Mouse (Mus musculus) lung, postnatal 0 days (tissue): ENCODE measurements around the gene Rab11b. TPM values are rescaled to one million over a fixed set of nuclear protein-coding genes. Genes with fewer than 3 reads are reported as not detected.

ENCODE experiments used
- ATAC-seq: fragments of 200-750 bp; cut with Nextera tagmentation; 2 replicates; pipeline ENCODE4 v1.8.0; 2017; ENCODE audit warnings: moderate library complexity
- DNase-seq: peaks from one replicate; pipeline ENCODE4 v3.0.0-alpha.2; 2016; ENCODE audit warnings: low spot score
- H3K27ac ChIP-seq: fragments of 300-500 bp; sonication (generic); 2 replicates; pipeline ENCODE4 v1.5.1; 2014; ENCODE audit warnings: antibody characterized with exemption, mild to moderate bottlenecking, low read length, mixed read lengths
- H3K27me3 ChIP-seq: fragments of 300-500 bp; sonication (generic); replicated peaks from 2 replicates; pipeline ENCODE4 v1.6.1; 2014; ENCODE audit warnings: low read length, mixed read lengths; ENCODE audit not compliant: insufficient read depth
- H3K36me3 ChIP-seq: fragments of 300-500 bp; sonication (generic); 2 replicates; pipeline ENCODE4 v1.6.1; 2014; ENCODE audit warnings: low read length, mixed read lengths; ENCODE audit not compliant: insufficient read depth
- H3K4me1 ChIP-seq: fragments of 300-500 bp; sonication (generic); 2 replicates; pipeline ENCODE4 v1.6.1; 2014; ENCODE audit warnings: antibody characterized with exemption, low read depth, low read length, mixed read lengths; ENCODE audit not compliant: insufficient read depth
- H3K4me2 ChIP-seq: fragments of 300-500 bp; sonication (generic); replicated peaks from 2 replicates; pipeline ENCODE4 v1.6.1; 2014; ENCODE audit warnings: low read depth, mild to moderate bottlenecking, low read length, moderate library complexity, mixed read lengths
- H3K4me3 ChIP-seq: fragments of 300-500 bp; sonication (generic); 2 replicates; pipeline ENCODE4 v1.5.1; 2014; ENCODE audit warnings: low read depth, low read length
- H3K9ac ChIP-seq: fragments of 300-500 bp; sonication (generic); replicated peaks from 2 replicates; pipeline ENCODE4 v1.6.1; 2014; ENCODE audit warnings: low read depth, mild to moderate bottlenecking
- H3K9me3 ChIP-seq: fragments of 300-500 bp; sonication (generic); 2 replicates; pipeline ENCODE4 v1.6.1; 2016; ENCODE audit warnings: low read length, mixed read lengths
- CTCF ChIP-seq: IDR thresholded peaks from 2 replicates; pipeline ENCODE4 v1.5.1; 2016; ENCODE audit warnings: antibody characterized with exemption, mild to moderate bottlenecking
- EP300 ChIP-seq: IDR thresholded peaks from 2 replicates; pipeline ENCODE4 v1.6.1; 2016; ENCODE audit warnings: antibody characterized with exemption, mild to moderate bottlenecking, control low read depth
- WGBS: fragments of 180-500 bp; shearing (Covaris S2); extraction: QIAGEN DNeasy Blood & Tissue Kit; methylation state at CpG from one replicate; pipeline ENCODE4 v1.1.7; 2014; 5-methylcytosine and 5-hydroxymethylcytosine counted together
- polyA plus RNA-seq: library from polyadenylated mRNA; unstranded; fragments of >200 nt; fragmentation: Nextera tagmentation; extraction: Ambion mirVana; gene quantifications from 2 replicates; pipeline ENCODE4 v1.2.1, GENCODE M21; 2015

The Rab11b gene
- polyA plus RNA-seq, 1 experiment from 2014 or later, result 279 TPM

DNA sequence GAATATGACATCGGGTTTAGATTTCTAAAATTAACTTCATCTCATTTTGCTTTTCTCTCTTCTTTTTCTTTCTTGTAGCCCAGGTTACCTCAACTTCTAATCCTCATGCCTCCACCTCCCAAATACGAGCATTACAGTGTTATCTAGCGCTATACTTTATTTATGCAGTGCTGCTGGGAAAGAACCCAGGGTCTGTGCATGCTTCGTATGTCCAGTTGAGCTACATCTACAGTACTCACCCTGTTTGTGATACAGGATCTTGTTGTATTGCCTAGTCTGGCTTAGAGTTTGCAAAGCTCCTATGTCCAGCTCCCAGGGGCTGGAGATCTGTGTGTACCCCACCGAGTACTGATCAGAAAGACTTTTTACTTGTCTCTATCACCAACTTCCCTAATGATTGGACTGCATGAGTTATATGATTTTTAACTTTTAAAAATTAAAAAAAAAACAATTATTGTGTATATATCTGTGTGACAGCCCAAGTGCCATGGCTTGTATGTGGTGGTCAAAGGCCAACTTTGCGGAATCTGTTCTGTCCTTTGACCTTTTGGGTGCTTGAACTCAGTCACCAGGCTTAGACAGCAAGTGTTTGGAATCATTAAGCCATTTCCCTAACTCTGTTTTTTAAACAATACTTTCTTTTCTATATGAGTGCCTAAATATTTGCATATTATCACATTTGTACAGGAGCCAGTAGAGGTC lies 13.7 kb upstream of the Rab11b start:
- no peak overlapping the region for H3K4me2 ChIP-seq
- no peaks in the 10 kb centered on the region for H3K9me3 ChIP-seq
- H3K9ac ChIP-seq, result no peak overlapping the region
- ATAC-seq (no peak), DNase-seq (no peak)
- H3K4me1 ChIP-seq, result peaks cover 4% of the 10 kb centered on the region; the same call in 1 of the 2 replicates
- H3K27me3 ChIP-seq, result no peaks in the 10 kb centered on the region
- H3K36me3 ChIP-seq, result no peaks in the 10 kb centered on the region
- 82% methylated on average over 6 of the region's 6 CpGs for WGBS
- no peak for TF ChIP-seq CTCF
- TF ChIP-seq EP300, result no peak
- peak overlapping the region; percentile 47 for H3K27ac ChIP-seq
- H3K4me3 ChIP-seq, result no peak overlapping the region

GRCm38 (mm10) chr17:33773426-33773825 lies 13.1 kb upstream of the Rab11b start:
- ATAC-seq (no peak), DNase-seq (no peak)
- H3K9me3 ChIP-seq, result no peaks in the 10 kb centered on the region
- H3K27me3 ChIP-seq, result no peaks in the 10 kb centered on the region
- H3K27ac ChIP-seq, result no peak overlapping the region
- no peak overlapping the region for H3K4me3 ChIP-seq
- no peak overlapping the region for H3K4me2 ChIP-seq
- 75% methylated on average over 6 of the region's 6 CpGs for WGBS
- TF ChIP-seq CTCF (no peak), EP300 (no peak)
- no peaks in the 10 kb centered on the region; the same call in 1 of the 2 replicates for H3K4me1 ChIP-seq
- H3K36me3 ChIP-seq, result no peaks in the 10 kb centered on the region
- no peak overlapping the region for H3K9ac ChIP-seq

DNA sequence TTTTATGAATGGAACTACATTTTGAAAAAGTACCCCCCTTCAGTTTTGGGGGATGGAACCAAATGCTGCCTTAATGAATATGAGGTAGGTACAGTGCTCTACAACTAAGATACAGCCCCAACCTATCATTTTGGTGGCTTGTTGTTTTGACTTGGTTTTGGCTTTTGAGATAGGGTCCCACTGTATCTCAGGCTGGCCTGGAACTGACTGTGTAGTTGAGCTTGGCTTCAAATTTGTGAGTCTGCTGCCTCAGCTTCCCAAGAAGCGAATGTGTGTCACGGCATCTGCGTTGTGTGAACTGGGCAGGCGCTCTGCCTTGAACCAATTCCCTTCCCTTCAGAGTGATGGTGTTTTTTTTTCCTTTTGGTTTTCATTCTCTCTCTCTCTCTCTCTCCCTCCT lies 11.3 kb upstream of the Rab11b start:
- Histone ChIP-seq H3K4me2 (no peak overlapping the region), H3K4me1 (no peaks in the 10 kb centered on the region; the same call in 1 of the 2 replicates), H3K27ac (no peak overlapping the region), H3K9me3 (no peaks in the 10 kb centered on the region), H3K9ac (no peak overlapping the region), H3K36me3 (no peaks in the 10 kb centered on the region), H3K27me3 (no peaks in the 10 kb centered on the region), H3K4me3 (no peak overlapping the region)
- DNase-seq, result no peak
- 95% methylated on average over 4 of the region's 4 CpGs for WGBS
- no peak for ATAC-seq
- TF ChIP-seq EP300 (no peak), CTCF (no peak)

DNA sequence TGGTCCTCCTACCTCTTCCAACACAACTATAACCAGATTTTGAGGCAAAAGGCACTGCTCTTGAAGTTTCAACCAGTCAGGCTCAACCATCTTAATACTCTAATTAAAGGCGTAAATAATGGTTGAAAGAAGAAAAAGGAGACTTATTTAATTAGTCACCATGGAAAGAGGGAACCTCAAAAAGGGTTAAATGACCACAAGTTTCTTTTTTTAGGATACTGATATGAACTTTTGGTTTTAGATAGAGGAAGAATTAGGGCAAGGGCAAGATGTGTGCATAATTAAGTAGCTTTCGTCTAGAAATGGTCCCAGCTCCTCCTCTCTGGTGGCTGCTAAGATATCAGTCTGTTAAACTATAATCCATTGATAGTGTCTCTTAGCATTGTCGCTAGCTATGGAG lies 6.1 kb upstream of the Rab11b start:
- TF ChIP-seq CTCF, result no peak
- no peak for TF ChIP-seq EP300
- WGBS, result 65% methylated on average over 3 of the region's 3 CpGs

GRCm38 (mm10) chr17:33759767-33760254 lies 519 bp downstream of the Rab11b start:
- Histone ChIP-seq H3K9ac (peak overlapping the region; percentile 83), H3K4me2 (peak overlapping the region; percentile 67), H3K36me3 (no peaks in the 10 kb centered on the region), H3K9me3 (no peaks in the 10 kb centered on the region), H3K27ac (peak overlapping the region; percentile 97), H3K4me1 (peaks cover 33% of the 10 kb centered on the region), H3K4me3 (peak overlapping the region; percentile 52), H3K27me3 (no peaks in the 10 kb centered on the region)
- DNase-seq (peak; percentile 94), ATAC-seq (peak; percentile 86)
- TF ChIP-seq CTCF (no peak), EP300 (no peak; the same call in 1 of the 2 replicates)
- 2% methylated on average over 36 of the region's 38 CpGs for WGBS

More for the DNA sequence above, 6.1 kb upstream of the Rab11b start:
- Histone ChIP-seq H3K4me1 (no peaks in the 10 kb centered on the region), H3K9ac (no peak overlapping the region), H3K27ac (no peak overlapping the region), H3K27me3 (no peaks in the 10 kb centered on the region), H3K4me2 (no peak overlapping the region), H3K9me3 (no peaks in the 10 kb centered on the region), H3K4me3 (no peak overlapping the region), H3K36me3 (no peaks in the 10 kb centered on the region)
- ATAC-seq (no peak), DNase-seq (no peak)

DNA sequence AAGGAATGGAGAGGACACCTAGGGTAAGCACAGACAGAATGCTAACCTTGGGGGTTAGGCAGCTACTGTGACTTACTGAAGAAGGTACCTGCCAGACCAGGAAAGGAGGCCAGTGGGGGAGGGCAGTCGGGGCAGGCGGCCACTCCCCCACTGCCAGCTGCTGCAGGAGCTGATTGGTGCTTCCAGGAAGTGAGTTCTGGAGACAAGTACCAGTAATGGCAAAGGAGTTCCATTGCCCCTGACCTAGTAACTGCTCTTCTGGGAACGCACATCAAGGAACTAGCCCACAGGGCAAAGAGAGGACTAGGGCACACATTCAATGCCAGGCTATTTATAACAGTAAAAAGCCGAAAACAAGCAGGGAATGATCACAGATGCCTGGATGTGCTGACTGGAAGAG lies 3.1 kb downstream of the Rab11b start:
- Histone ChIP-seq H3K4me1 (peaks cover 33% of the 10 kb centered on the region), H3K9ac (no peak overlapping the region), H3K9me3 (no peaks in the 10 kb centered on the region), H3K4me3 (no peak overlapping the region), H3K4me2 (peak overlapping the region; percentile 22; the same call in 1 of the 2 replicates), H3K36me3 (no peaks in the 10 kb centered on the region), H3K27me3 (no peaks in the 10 kb centered on the region), H3K27ac (peak overlapping the region; percentile 29; the same call in 1 of the 2 replicates)
- DNase-seq, result no peak
- 49% methylated on average over 4 of the region's 4 CpGs for WGBS
- TF ChIP-seq CTCF (no peak), EP300 (no peak)
- no peak for ATAC-seq
